Mouse (Mus musculus) hindbrain, embryonic 10.5 days (tissue): ENCODE measurements around the gene Cemip. TPM values are rescaled to one million over a fixed set of nuclear protein-coding genes. Genes with fewer than 3 reads are reported as not detected.

ENCODE experiments used
- DNase-seq: peaks from one replicate; pipeline ENCODE4 v3.0.0-alpha.2; 2017; ENCODE audit warnings: low spot score
- H3K27ac ChIP-seq: fragments of 300-500 bp; sonication (generic); 2 replicates; pipeline ENCODE4 v1.5.1; 2016; ENCODE audit warnings: mild to moderate bottlenecking, moderate library complexity
- H3K27me3 ChIP-seq: fragments of 300-500 bp; sonication (generic); 2 replicates; pipeline ENCODE4 v1.6.1; 2016; ENCODE audit warnings: mild to moderate bottlenecking; ENCODE audit not compliant: poor library complexity, insufficient read depth, severe bottlenecking
- H3K36me3 ChIP-seq: fragments of 300-500 bp; sonication (generic); 2 replicates; pipeline ENCODE4 v1.6.1; 2016; ENCODE audit warnings: mild to moderate bottlenecking, moderate library complexity
- H3K4me1 ChIP-seq: fragments of 300-500 bp; sonication (generic); replicated peaks from 2 replicates; pipeline ENCODE4 v1.6.1; 2016; ENCODE audit warnings: mild to moderate bottlenecking
- H3K4me3 ChIP-seq: fragments of 300-500 bp; sonication (generic); 2 replicates; pipeline ENCODE4 v1.5.1; 2016; ENCODE audit warnings: mild to moderate bottlenecking, moderate library complexity
- H3K9me3 ChIP-seq: fragments of 300-500 bp; sonication (generic); 2 replicates; pipeline ENCODE4 v1.6.1; 2016; ENCODE audit warnings: mild to moderate bottlenecking, moderate library complexity
- WGBS: fragments of 180-500 bp; shearing (Covaris S2); methylation state at CpG from one replicate; pipeline ENCODE4 v1.1.7; 2016; 5-methylcytosine and 5-hydroxymethylcytosine counted together
- polyA plus RNA-seq: library from polyadenylated mRNA; unstranded; fragments of >200 nt; fragmentation: Nextera tagmentation; extraction: Ambion mirVana; gene quantifications from 2 replicates; pipeline ENCODE4 v1.2.1, GENCODE M21; 2016

The Cemip gene
- polyA plus RNA-seq, 1 experiment from 2014 or later = 0.33 TPM

DNA sequence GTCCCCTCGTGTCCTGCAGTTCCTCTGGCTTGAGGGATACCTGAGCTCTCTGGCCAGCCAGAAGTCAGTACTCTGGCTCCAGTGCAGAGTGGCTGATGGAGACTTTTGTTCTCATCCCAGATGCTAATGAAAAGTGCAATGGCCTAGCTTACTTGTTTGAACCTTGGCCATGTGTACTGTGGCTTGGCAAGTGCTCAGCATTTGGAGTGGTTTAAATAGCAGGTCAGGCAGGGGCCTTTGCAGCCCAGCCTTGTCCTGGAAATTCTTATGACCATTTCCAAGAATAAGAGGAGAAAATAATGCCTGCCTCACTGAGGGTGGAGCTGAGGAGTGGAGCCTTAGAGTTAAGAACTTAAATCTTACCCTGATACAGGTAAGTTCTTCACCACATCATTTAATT is 43.6 kb downstream of the Cemip start:
- DNase-seq = no peak
- Histone ChIP-seq H3K9me3 (no peaks in the 10 kb centered on the region), H3K27ac (no peak overlapping the region), H3K36me3 (no peaks in the 10 kb centered on the region), H3K4me3 (no peak overlapping the region), H3K27me3 (no peaks in the 10 kb centered on the region), H3K4me1 (peaks cover 5% of the 10 kb centered on the region)
- WGBS = 72% methylated on average over 1 of the region's 1 CpGs

DNA sequence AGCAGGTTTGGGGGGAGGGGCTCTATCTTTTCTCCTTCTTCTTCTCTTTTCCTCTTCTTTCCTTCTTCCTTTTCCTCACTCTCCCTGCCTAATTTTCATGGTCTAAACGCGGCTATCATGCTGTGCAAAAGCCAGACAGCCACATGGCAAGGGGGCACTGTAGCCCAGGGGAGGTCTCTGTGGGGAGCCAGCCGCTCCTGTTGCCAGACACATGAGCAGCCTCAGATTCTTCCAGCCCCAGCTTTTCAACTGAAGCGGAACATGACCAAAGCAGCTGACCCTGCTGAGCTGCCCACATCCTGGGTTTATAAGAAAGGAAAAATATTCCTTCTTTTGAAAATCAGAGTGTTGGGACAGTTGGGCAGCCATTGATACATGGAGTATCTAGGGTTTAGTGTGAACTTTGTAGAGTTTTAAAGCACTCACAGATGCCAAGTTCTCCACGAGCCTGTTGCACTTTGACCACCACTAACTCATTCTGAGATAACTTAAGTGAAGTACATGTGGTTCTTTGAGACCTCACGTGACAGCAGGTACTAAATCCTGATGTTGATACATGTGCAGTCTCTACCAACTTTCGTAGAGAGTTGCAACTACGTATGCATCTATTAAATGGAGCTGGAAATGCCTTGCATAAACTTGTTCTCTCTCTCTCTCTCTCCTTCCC is 46.3 kb downstream of the Cemip start:
- H3K4me3 ChIP-seq = no peak overlapping the region
- no peak overlapping the region for H3K27ac ChIP-seq
- H3K27me3 ChIP-seq = no peaks in the 10 kb centered on the region
- no peaks in the 10 kb centered on the region for H3K9me3 ChIP-seq
- 61% methylated on average over 8 of the region's 8 CpGs for WGBS
- H3K36me3 ChIP-seq = no peaks in the 10 kb centered on the region
- DNase-seq = no peak
- H3K4me1 ChIP-seq = peaks cover 5% of the 10 kb centered on the region

DNA sequence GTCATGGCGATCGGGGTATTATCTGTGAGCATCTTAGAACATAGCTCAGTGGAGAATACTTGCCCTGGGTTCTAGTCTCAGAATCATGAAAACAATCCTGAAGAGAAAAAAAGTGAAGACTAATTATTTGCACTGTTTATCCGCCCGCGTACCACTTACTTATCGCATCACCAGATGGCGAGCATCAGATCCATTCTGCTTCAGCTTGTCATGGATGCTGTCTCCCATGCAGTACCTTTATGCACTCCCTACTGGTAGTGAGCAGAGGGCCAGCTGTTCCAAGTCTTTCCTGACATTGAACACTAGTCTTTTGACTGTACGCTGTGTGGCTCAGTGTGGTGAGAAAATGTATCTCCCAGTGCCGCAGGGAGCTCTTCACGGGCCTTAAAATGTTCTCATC is 47.7 kb downstream of the Cemip start:
- no peak for DNase-seq
- 95% methylated on average over 10 of the region's 10 CpGs for WGBS
- Histone ChIP-seq H3K9me3 (no peaks in the 10 kb centered on the region), H3K36me3 (no peaks in the 10 kb centered on the region), H3K27ac (no peak overlapping the region), H3K4me3 (no peak overlapping the region), H3K27me3 (no peaks in the 10 kb centered on the region), H3K4me1 (peaks cover 5% of the 10 kb centered on the region)

DNA sequence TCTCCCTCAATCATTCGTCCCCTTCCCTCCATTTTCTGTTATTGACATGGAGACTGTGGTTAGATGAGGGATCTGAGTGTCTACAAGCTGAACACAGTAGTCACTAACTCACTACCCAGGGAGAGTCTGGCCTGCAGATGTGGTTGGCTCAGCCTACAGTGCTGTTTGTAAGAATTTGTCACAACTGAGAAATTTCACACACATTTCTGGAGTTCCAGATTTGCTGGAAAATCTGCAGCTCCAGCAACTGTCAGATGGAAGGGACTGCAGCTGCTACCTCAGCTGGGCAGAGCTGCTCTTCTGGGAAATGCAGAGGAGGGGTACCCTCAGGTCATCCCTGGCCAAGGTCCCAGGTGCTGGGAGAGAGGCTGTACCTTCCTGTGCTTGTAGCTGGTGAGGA is 53.5 kb downstream of the Cemip start:
- no peaks in the 10 kb centered on the region for H3K36me3 ChIP-seq
- 75% methylated on average over 1 of the region's 1 CpGs for WGBS
- no peaks in the 10 kb centered on the region for H3K9me3 ChIP-seq
- peaks cover 10% of the 10 kb centered on the region; the same call in 1 of the 2 replicates for H3K4me1 ChIP-seq
- H3K4me3 ChIP-seq = no peak overlapping the region
- H3K27ac ChIP-seq = peak overlapping the region; percentile 40; the same call in 1 of the 2 replicates
- no peaks in the 10 kb centered on the region for H3K27me3 ChIP-seq
- no peak for DNase-seq

DNA sequence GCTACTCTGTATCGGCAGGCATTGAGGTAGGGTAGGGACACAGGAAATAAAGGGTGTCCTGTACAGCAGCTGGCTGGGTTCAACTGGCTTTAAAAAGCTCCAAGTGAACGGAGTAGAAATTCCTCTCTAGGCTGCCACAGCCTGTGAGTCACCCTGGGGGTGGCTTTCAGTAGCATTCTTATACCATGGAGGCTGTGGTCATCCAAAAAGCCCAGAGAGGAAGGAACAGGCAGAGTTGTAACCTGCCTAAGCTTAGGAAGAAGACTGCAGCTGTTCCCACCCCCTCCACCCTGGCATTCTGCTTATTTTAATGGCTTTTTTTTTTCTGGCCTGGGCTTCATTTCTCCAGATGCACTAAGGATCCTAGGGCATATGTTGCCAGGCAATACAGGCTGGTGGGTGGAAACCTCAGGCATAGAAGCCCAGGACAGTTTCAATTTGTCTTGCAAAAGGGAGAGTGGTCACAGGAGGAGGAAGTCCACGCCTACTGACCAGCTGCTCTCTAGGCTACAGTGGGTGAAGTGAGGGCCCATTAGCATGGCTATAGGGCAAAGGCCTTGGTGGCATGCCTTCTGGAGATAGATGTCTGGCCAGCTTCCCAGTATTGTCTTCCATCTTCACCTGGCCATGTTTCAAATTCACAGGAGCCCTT is 57.1 kb downstream of the Cemip start:
- Histone ChIP-seq H3K9me3 (no peaks in the 10 kb centered on the region), H3K27me3 (no peaks in the 10 kb centered on the region), H3K4me3 (no peak overlapping the region), H3K36me3 (no peaks in the 10 kb centered on the region), H3K4me1 (peaks cover 10% of the 10 kb centered on the region; the same call in 1 of the 2 replicates), H3K27ac (0 out of 2 replicates have a peak overlapping the region, but pooled peaks have one; percentile 12)
- WGBS = 65% methylated on average over 3 of the region's 3 CpGs
- DNase-seq = no peak

DNA sequence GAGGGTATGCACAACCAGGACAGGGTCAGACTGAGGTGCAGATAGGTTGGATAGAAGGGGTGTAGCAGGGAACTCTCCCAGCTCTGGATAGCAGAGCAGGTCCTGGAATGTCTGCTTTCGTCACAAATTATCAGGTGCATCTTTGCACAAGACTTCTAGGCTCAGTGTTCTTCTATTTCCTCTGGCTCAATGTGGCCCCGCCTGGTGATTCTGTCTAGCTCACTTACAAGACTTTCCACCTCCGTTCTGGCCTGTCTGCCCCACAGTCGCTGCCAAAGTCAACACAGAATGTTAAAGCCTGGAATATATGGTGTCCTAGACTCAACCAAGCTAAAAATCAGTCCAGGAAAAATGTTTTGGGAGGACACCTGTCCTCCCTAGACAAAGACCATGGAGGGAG is 57.9 kb downstream of the Cemip start:
- H3K36me3 ChIP-seq = no peaks in the 10 kb centered on the region
- H3K27me3 ChIP-seq = no peaks in the 10 kb centered on the region
- no peak overlapping the region for H3K4me3 ChIP-seq
- H3K27ac ChIP-seq = no peak overlapping the region
- 85% methylated on average over 4 of the region's 4 CpGs for WGBS
- DNase-seq = no peak
- H3K9me3 ChIP-seq = no peaks in the 10 kb centered on the region
- peaks cover 10% of the 10 kb centered on the region; the same call in 1 of the 2 replicates for H3K4me1 ChIP-seq

DNA sequence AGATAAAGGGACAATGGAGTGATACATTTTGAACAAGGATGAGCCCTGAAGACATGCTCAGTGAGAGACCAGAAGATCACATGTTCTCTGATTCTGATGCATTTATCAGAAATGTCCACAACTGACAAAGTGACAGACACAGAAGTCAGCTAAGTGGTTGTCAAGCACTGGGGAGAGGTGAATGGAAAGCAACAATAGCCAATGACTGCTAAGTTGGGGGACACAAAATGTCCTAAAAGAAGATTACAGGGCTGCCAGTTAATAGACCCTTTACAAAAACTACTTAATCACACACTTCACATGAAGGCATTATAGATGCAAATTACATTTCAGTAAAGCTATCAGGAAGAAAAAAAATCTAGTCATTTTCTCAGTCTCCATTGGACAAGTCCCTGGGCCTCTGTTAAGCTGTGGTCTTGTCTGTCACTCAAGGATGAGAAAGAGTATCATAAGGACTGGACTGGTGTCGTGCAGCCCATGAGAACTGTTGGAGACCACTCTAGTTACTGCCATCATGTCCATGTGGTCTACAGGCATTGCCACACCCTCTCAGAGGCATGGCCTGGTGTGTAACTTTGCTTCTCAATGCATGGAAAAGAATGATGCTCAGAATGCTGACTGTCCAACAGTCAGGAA is 59.2 kb downstream of the Cemip start:
- no peaks in the 10 kb centered on the region for H3K36me3 ChIP-seq
- WGBS = 74% methylated on average over 1 of the region's 1 CpGs
- DNase-seq = no peak
- H3K9me3 ChIP-seq = no peaks in the 10 kb centered on the region
- no peak overlapping the region for H3K27ac ChIP-seq
- H3K4me1 ChIP-seq = peaks cover 10% of the 10 kb centered on the region; the same call in 1 of the 2 replicates
- H3K27me3 ChIP-seq = no peaks in the 10 kb centered on the region
- no peak overlapping the region for H3K4me3 ChIP-seq

DNA sequence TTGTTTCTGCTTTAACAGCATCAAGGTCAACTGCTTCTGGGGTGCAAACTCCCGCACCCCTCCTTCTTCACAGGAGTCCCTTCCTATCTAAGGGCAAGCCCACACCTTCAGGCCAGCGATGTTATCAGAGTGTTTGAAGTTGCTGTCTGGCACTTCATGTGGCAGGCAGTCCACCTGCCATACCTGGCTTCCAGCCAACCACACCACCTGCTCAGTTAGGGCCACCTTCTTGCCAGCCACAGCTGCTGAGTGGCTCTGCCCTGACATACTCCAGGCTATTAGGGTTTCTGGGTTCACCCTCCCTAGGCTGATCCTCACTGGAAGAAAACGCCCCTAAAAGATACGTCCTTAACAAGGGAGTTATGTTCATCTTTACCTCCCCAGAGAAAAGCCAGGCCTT is 60.2 kb downstream of the Cemip start:
- Histone ChIP-seq H3K9me3 (no peaks in the 10 kb centered on the region), H3K27ac (no peak overlapping the region), H3K4me1 (peaks cover 10% of the 10 kb centered on the region; the same call in 1 of the 2 replicates), H3K4me3 (no peak overlapping the region), H3K27me3 (no peaks in the 10 kb centered on the region), H3K36me3 (no peaks in the 10 kb centered on the region)
- DNase-seq = no peak
- WGBS = 85% methylated on average over 4 of the region's 4 CpGs

DNA sequence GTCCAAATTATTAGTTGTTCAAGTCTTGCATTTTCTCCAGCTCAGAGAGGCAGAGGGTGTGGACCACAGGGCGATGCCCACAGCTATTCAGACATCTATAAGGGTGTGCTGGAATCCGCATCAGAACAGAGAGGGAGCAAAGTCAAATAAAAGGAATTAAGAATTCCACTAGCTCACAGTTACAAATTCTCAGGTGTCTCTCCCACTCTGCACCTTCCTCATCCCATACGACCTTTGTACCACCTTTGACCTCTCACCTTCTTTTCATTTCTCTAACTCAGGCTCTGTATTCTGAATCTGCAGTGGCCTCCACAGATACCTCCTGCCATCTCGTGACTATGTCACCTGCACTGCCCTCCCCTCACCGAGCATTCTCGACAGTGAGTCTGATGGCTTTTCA is 62.8 kb downstream of the Cemip start:
- 77% methylated on average over 6 of the region's 6 CpGs for WGBS
- Histone ChIP-seq H3K9me3 (no peaks in the 10 kb centered on the region), H3K4me1 (no peaks in the 10 kb centered on the region)

DNA sequence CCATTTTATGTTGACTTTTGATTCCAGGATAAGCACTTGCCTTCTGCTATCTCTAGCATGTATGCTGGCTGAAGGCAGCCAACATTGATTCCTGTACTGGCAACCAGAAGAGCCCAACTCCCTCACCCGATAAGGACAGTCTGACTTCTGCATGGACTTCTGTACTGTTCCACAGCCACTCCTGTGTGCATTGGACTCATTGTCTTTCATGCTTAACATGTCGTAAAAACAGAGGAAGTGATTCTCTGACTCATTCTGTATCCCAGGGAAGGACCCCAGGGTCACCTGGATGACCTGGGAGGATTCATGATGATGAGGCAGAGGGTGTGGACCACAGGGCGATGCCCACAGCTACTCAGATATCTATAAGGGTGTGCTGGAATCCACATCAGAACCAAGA is 63.8 kb downstream of the Cemip start:
- DNase-seq = no peak
- no peak overlapping the region for H3K27ac ChIP-seq
- H3K9me3 ChIP-seq = no peaks in the 10 kb centered on the region
- 0 out of 2 replicates have a peak, but pooled peaks cover 8% of the 10 kb centered on the region for H3K4me1 ChIP-seq
- WGBS = 88% methylated on average over 3 of the region's 3 CpGs
- no peaks in the 10 kb centered on the region for H3K36me3 ChIP-seq
- no peaks in the 10 kb centered on the region for H3K27me3 ChIP-seq
- H3K4me3 ChIP-seq = no peak overlapping the region

More for the DNA sequence above, 62.8 kb downstream of the Cemip start:
- Histone ChIP-seq H3K27me3 (no peaks in the 10 kb centered on the region), H3K27ac (no peak overlapping the region), H3K36me3 (no peaks in the 10 kb centered on the region), H3K4me3 (no peak overlapping the region)
- DNase-seq = no peak

DNA sequence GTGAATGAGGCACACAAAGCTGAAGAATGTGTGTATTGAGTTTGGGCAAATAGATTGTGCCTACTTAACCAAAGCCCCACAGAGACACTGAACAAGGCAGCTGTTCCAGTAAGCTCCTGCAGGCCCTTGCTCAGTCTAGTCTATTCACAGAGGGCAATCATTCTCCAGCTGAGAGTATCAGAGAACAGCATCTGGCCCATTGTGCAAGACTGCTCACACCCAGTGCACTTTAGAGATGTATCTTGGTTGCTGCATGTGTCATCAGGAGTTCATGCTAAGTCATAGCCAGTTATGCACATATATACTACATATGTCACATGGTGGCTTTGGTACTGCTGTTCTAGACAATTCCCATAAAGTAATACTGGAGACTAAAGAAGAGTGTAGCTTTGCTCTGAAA is 66.9 kb downstream of the Cemip start:
- no peak overlapping the region for H3K4me3 ChIP-seq
- H3K27ac ChIP-seq = no peak overlapping the region
- DNase-seq = no peak
- 0 out of 2 replicates have a peak, but pooled peaks cover 8% of the 10 kb centered on the region for H3K4me1 ChIP-seq
- H3K27me3 ChIP-seq = no peaks in the 10 kb centered on the region
- H3K9me3 ChIP-seq = no peaks in the 10 kb centered on the region
- H3K36me3 ChIP-seq = no peaks in the 10 kb centered on the region

DNA sequence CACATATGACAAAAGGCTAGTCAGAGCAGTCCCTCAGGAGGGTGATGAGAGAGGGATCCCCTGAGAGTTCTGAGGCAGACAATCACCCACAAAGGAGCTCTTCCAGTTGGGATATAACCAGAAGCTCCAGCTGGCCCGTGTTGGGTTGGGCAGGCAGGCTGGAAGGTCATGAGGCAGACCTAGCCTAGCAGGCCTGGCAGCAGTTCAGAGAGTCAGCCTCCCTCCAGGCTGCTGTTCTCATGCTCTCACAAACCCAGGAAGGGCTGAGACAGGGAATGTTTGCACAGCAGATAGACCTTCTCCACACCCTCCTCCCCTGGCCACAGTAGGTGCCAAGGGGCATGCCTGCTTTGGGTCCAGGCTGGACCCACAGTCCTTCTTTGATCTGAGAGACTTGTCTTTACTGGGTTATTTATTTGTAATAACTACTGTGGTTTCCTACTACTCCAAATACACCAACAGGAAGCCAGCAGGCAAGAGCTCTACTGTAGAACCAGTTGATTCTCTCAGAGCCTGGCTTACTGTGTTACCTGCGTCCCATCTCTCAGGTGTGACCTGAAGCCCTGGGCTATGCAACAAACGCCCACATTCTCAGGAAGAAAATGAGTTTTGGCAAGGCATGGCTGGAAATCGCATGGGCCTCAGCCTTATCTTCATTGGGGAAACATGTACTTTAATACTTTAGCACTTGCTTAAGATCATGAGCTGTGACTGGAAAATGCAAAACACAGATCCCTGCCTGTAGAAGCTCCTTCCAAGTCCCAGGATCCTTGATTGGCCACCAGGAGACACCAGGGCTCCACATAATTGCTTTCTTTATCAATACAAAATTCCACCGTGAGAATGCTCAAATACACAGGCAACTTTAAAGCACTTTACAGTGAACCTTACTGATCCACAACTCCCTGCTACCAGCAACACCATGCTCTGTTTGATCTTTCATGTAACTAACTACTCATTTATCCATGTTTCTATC is 67.7 kb downstream of the Cemip start:
- no peak overlapping the region for H3K27ac ChIP-seq
- no peaks in the 10 kb centered on the region for H3K9me3 ChIP-seq
- 0 out of 2 replicates have a peak, but pooled peaks cover 8% of the 10 kb centered on the region for H3K4me1 ChIP-seq
- H3K4me3 ChIP-seq = no peak overlapping the region
- H3K36me3 ChIP-seq = no peaks in the 10 kb centered on the region
- no peaks in the 10 kb centered on the region for H3K27me3 ChIP-seq
- 82% methylated on average over 5 of the region's 5 CpGs for WGBS
- DNase-seq = no peak
